Mouse (Mus musculus): ENCODE data around the gene Lyz2. TPM values are rescaled to one million over a fixed set of nuclear protein-coding genes. Genes with fewer than 3 reads are reported as not detected.
"Not testable (repeated sequence)": the region's sequence is repeated elsewhere in the genome, so short reads cannot be mapped to it uniquely, and the experiment has no call there.

Lyz2 gene
- polyA plus RNA-seq, 1 experiment from 2014 or later: 86.6 TPM

DNA sequence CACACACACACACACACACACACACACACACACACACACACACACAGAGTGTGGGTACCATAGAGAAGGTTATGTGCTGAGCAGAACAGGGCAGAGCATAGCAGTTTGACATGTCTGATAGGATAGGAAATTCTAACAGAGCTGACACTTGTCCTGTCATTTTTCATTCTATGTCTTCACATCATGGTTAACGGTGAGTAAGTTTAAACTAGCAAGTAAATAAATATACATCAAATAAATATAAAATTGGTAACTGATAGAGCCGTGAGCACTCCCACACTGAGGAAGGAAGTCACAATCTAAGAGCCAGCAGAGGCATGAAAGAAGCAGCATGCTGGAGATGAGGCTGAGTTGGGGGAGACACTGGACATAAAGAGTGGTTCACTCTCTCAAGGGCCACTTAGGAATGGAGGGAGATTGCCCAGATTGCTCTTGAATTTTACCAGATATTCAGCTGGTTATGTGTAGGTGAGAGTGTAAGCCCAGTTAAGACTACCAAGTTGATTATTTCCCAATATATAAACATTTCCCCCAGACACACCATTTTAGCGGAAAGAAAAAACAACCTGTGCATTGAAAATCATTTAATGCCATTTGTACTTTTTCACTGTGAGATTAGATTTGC is 5.2 kb upstream of the Lyz2 start:
- Histone ChIP-seq H3K27ac (ENCODE audit: low read length) (no peak overlapping the region), H3K4me2 (ENCODE audit: low read depth, low read length) (no peak overlapping the region), H3K9me3 (replicated peaks; ENCODE audit: control insufficient read depth, low read length) (no peaks in the 10 kb centered on the region), H3K27me3 (ENCODE audit: control insufficient read depth, insufficient read depth, low read length) (0 out of 2 replicates have a peak, but pooled peaks cover 2% of the 10 kb centered on the region), H3K4me3 (ENCODE audit: low read length) (no peak overlapping the region), H3K4me1 (ENCODE audit: control insufficient read depth, insufficient read depth, low read length) (peaks cover 6% of the 10 kb centered on the region), H3K36me3 (ENCODE audit: control insufficient read depth, insufficient read depth) (no peaks in the 10 kb centered on the region), H3K9ac (ENCODE audit: low read length) (no peak overlapping the region)
- WGBS: 74% methylated on average over 3 of the region's 3 CpGs
- ATAC-seq (replicated peaks; ENCODE audit: extremely low read depth, insufficient read depth, low FRiP score): no peak

DNA sequence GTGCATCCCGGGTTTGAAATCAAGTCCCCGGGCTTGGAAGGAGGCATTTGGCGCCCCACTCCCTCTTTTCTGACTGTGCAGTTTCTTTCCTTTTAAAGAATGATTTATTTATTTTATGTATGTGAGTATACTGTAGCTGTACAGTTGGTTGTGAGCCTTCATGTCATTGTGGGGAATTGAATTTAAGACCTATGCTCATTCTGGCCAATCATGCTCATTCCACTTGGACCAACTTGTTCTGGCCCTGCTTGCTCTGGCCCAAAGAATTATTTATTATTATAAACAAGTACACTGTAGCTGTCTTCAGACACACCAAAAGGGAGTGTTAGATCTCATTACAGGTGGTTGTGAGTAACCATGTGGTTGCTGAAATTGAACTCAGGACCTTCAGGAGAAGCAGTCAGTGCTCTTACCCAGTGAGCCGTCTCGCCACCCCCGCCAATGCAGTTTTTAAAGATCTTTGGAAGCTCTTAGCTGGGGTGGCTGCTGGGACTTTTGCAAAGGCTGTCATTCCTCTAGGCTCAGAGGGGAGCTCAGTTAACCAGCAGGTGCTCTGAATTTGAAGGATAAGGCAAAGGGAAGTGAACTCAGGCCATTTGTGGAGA is 4.3 kb upstream of the Lyz2 start:
- 0 out of 2 replicates have a peak, but pooled peaks cover 2% of the 10 kb centered on the region for H3K27me3 ChIP-seq (ENCODE audit: control insufficient read depth, insufficient read depth, low read length)
- H3K36me3 ChIP-seq (ENCODE audit: control insufficient read depth, insufficient read depth): no peaks in the 10 kb centered on the region
- no peak overlapping the region for H3K9ac ChIP-seq (ENCODE audit: low read length)
- H3K4me1 ChIP-seq (ENCODE audit: control insufficient read depth, insufficient read depth, low read length): peaks cover 6% of the 10 kb centered on the region
- ATAC-seq (replicated peaks; ENCODE audit: extremely low read depth, insufficient read depth, low FRiP score): no peak
- H3K4me2 ChIP-seq (ENCODE audit: low read depth, low read length): no peak overlapping the region
- no peaks in the 10 kb centered on the region for H3K9me3 ChIP-seq (replicated peaks; ENCODE audit: control insufficient read depth, low read length)
- 84% methylated on average over 6 of the region's 6 CpGs for WGBS
- no peak overlapping the region for H3K4me3 ChIP-seq (ENCODE audit: low read length)
- no peak overlapping the region for H3K27ac ChIP-seq (ENCODE audit: low read length)

DNA sequence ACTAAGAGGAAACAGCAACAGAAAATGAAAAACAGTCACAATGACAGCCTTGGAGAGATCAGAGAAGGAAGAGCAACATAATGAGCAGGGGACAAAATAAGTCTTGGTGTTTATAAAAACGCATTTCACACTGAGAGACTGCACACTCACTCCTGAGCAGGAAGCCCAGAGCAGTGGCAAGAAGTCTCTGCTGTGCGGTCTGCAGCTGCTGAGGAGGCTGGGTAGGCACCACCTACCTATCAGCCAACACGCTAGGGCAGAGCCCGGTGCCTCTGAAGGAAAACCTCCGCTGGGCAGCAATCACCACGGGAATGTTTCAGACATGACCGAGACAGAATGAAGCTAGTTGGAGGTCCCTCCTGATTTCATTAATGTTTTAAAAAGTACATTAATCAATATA is 3.5 kb upstream of the Lyz2 start:
- not testable (repeated sequence) for H3K9me3 ChIP-seq (replicated peaks; ENCODE audit: control insufficient read depth, low read length); ATAC-seq (replicated peaks; ENCODE audit: extremely low read depth, insufficient read depth, low FRiP score); H3K36me3 ChIP-seq (ENCODE audit: control insufficient read depth, insufficient read depth); H3K27me3 ChIP-seq (ENCODE audit: control insufficient read depth, insufficient read depth, low read length); H3K27ac ChIP-seq (ENCODE audit: low read length); H3K4me2 ChIP-seq (ENCODE audit: low read depth, low read length); H3K4me1 ChIP-seq (ENCODE audit: control insufficient read depth, insufficient read depth, low read length); H3K4me3 ChIP-seq (ENCODE audit: low read length); H3K9ac ChIP-seq (ENCODE audit: low read length)
- WGBS: 55% methylated on average over 3 of the region's 7 CpGs

DNA sequence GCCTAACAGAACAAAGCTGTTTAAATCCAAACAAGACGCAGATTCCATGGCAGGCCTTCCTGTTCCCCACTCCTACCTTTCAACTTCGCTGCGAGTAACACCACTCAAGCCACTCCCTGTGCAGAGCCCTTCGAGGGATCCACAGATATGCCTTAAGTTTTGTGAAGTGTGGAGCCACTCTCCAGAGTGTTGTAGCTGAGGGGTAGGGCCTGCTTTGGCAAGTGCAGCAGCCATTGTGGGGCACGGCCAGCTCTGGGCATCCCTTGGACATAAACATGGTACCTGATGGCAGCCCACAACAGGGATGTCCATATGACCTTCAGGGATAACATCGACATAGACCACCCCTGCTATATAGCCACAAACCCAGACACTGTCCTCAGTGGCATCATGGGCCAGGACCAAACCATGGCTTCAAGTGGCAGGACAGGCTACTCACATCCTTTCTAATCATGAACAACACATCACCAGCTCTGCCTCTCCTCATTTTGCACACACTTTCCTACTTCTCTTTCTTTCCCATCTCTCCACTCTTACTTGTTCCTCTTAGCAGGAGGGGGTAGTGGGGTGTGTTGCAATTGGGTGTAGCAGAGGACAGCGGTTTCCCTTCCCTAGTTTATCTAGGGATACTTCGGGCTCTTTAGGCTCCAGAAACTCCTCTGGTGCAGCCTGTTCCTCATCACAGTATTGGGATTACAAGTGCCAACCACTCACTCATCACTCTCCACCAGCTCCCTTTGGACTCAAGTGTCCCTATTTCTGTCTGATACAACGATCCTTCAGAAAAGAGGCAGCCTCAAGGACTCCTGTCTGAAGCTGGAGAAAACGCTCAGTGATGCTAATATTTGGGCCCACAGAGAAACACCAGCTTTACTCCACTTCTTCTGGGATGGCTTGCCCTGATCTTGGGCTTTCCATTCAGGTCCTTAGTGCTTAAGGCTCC is 2.7 kb upstream of the Lyz2 start:
- H3K4me2 ChIP-seq (ENCODE audit: low read depth, low read length): no peak overlapping the region
- H3K27ac ChIP-seq (ENCODE audit: low read length): no peak overlapping the region

DNA sequence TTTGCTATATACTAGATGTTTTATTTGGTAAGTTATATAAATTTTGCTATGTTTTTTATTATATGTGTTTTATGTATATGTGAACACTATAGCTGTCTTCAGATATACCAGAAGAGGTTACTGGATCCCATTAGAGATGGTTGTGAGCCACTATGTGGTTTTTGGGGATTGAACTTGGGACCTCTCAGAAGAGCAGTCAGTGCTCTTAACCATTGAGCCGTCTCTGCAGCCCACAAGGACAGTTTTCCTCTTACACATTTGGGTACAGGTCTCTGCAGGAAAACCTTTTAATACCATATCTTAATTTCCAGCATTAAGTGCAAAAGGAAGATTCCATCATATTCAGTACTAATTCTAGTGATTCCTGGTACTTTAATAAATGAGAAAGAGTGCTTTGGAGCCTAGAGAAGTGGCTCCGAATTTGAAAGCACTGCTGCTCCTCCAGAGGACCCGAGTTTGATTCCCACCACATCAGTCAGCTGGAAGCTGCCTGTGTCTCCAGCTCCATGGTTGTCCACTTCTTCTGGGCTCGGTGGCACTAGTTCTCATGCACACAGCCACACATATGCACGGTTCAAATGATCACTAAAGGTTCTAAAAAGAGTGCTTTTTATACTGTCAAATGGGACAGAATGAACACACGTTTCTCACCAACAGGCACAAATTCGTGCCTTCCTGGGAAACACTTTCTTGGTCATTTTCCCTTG is 1.9 kb upstream of the Lyz2 start:
- ATAC-seq (replicated peaks; ENCODE audit: extremely low read depth, insufficient read depth, low FRiP score): no peak
- no peaks in the 10 kb centered on the region for H3K36me3 ChIP-seq (ENCODE audit: control insufficient read depth, insufficient read depth)
- 77% methylated on average over 7 of the region's 7 CpGs for WGBS
- no peaks in the 10 kb centered on the region for H3K9me3 ChIP-seq (replicated peaks; ENCODE audit: control insufficient read depth, low read length)
- no peak overlapping the region for H3K4me2 ChIP-seq (ENCODE audit: low read depth, low read length)
- H3K9ac ChIP-seq (ENCODE audit: low read length): no peak overlapping the region
- peaks cover 6% of the 10 kb centered on the region for H3K4me1 ChIP-seq (ENCODE audit: control insufficient read depth, insufficient read depth, low read length)
- no peak overlapping the region for H3K4me3 ChIP-seq (ENCODE audit: low read length)
- 0 out of 2 replicates have a peak, but pooled peaks cover 2% of the 10 kb centered on the region for H3K27me3 ChIP-seq (ENCODE audit: control insufficient read depth, insufficient read depth, low read length)
- H3K27ac ChIP-seq (ENCODE audit: low read length): no peak overlapping the region

More for the DNA sequence above, 2.7 kb upstream of the Lyz2 start:
- no peaks in the 10 kb centered on the region for H3K9me3 ChIP-seq (replicated peaks; ENCODE audit: control insufficient read depth, low read length)
- whole genome bisulfite sequencing: 61% methylated on average over 10 of the region's 10 CpGs
- no peak overlapping the region for H3K4me3 ChIP-seq (ENCODE audit: low read length)
- H3K4me1 ChIP-seq (ENCODE audit: control insufficient read depth, insufficient read depth, low read length): peaks cover 6% of the 10 kb centered on the region
- H3K36me3 ChIP-seq (ENCODE audit: control insufficient read depth, insufficient read depth): no peaks in the 10 kb centered on the region
- H3K27me3 ChIP-seq (ENCODE audit: control insufficient read depth, insufficient read depth, low read length): 0 out of 2 replicates have a peak, but pooled peaks cover 2% of the 10 kb centered on the region
- H3K9ac ChIP-seq (ENCODE audit: low read length): no peak overlapping the region
- ATAC-seq (replicated peaks; ENCODE audit: extremely low read depth, insufficient read depth, low FRiP score): no peak

DNA sequence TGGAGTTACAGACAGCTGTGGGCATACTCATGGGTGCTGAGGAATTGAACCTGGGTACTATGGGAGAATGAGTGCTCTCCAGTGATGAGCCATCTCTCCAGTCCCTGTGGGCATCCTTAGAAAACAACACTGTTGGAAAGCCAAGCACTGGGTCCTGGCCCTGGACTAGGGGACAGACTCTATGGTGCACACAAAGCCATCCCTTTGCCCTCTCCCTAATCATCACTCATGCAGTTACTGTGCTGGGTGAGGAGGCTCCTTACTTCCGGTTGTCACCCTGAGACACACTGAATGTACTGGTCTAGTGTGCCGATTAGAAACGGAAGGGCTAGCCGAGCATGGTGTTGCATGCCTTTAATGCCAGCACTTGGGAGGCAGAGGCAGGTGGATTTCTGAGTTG is 1.1 kb upstream of the Lyz2 start:
- not testable (repeated sequence) for H3K4me3 ChIP-seq (ENCODE audit: low read length); H3K27me3 ChIP-seq (ENCODE audit: control insufficient read depth, insufficient read depth, low read length); H3K4me1 ChIP-seq (ENCODE audit: control insufficient read depth, insufficient read depth, low read length); H3K36me3 ChIP-seq (ENCODE audit: control insufficient read depth, insufficient read depth); H3K27ac ChIP-seq (ENCODE audit: low read length); H3K9me3 ChIP-seq (replicated peaks; ENCODE audit: control insufficient read depth, low read length); ATAC-seq (replicated peaks; ENCODE audit: extremely low read depth, insufficient read depth, low FRiP score); H3K9ac ChIP-seq (ENCODE audit: low read length); H3K4me2 ChIP-seq (ENCODE audit: low read depth, low read length)
- 82% methylated on average over 4 of the region's 4 CpGs for WGBS

DNA sequence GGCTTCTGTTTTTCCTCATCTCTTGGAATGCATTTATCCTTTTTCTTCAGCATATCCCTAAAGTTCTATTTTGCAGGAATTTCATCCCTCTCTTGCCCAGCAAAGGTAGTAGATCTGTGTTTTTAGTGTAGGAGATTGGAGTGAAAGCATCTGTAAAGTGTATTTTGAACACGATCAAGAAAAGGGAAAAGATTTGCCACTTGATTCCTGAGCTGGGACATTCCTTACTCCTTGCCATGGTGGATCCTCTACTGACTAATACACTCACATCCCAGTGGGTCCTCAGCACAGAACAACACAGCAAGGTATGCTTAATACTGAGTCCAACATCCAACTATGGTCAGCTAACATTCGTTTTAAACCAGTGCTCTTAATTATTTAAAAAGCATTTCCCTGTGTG is 430 bp upstream of the Lyz2 start:
- peaks cover 6% of the 10 kb centered on the region for H3K4me1 ChIP-seq (ENCODE audit: control insufficient read depth, insufficient read depth, low read length)
- WGBS: 74% methylated on average over 2 of the region's 2 CpGs
- no peak overlapping the region for H3K4me3 ChIP-seq (ENCODE audit: low read length)
- no peak overlapping the region for H3K27ac ChIP-seq (ENCODE audit: low read length)
- no peak for ATAC-seq (replicated peaks; ENCODE audit: extremely low read depth, insufficient read depth, low FRiP score)
- H3K27me3 ChIP-seq (ENCODE audit: control insufficient read depth, insufficient read depth, low read length): 0 out of 2 replicates have a peak, but pooled peaks cover 2% of the 10 kb centered on the region
- H3K4me2 ChIP-seq (ENCODE audit: low read depth, low read length): no peak overlapping the region
- no peaks in the 10 kb centered on the region for H3K9me3 ChIP-seq (replicated peaks; ENCODE audit: control insufficient read depth, low read length)
- H3K9ac ChIP-seq (ENCODE audit: low read length): no peak overlapping the region
- no peaks in the 10 kb centered on the region for H3K36me3 ChIP-seq (ENCODE audit: control insufficient read depth, insufficient read depth)

DNA sequence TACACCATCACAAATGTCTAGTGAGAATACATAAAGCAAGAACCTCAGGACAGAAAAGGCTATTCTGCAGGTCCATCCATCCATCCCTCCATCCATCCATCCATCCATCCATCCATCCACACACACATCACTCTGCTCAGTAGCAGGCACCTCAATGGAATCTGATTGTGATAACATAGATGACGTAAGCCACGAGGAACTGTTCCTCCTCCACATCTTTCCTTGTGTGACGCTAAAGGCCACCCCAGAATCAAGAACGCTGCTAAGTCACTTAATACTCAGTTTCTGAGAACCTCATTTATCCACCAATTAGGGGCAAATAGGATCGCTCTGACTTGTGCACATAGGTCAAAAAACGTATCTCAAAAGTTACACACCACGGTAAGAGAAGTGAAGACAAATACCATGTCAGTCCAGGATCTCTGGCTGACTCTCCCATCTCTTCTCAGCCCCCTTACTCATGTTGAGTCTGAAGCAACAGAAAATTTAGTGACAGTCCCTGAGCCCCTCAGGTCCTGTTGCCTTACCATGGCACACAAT is 670 bp downstream of the Lyz2 start:
- H3K4me3 ChIP-seq (ENCODE audit: low read length): no peak overlapping the region
- no peak overlapping the region for H3K4me2 ChIP-seq (ENCODE audit: low read depth, low read length)
- H3K27ac ChIP-seq (ENCODE audit: low read length): no peak overlapping the region
- no peaks in the 10 kb centered on the region for H3K9me3 ChIP-seq (replicated peaks; ENCODE audit: control insufficient read depth, low read length)
- 81% methylated on average over 7 of the region's 7 CpGs for WGBS
- peaks cover 6% of the 10 kb centered on the region for H3K4me1 ChIP-seq (ENCODE audit: control insufficient read depth, insufficient read depth, low read length)
- no peaks in the 10 kb centered on the region for H3K36me3 ChIP-seq (ENCODE audit: control insufficient read depth, insufficient read depth)
- 0 out of 2 replicates have a peak, but pooled peaks cover 2% of the 10 kb centered on the region for H3K27me3 ChIP-seq (ENCODE audit: control insufficient read depth, insufficient read depth, low read length)
- ATAC-seq (replicated peaks; ENCODE audit: extremely low read depth, insufficient read depth, low FRiP score): no peak
- H3K9ac ChIP-seq (ENCODE audit: low read length): no peak overlapping the region
